Mouse (Mus musculus) adrenal gland, postnatal 10 days (tissue): ENCODE measurements around the gene Ajuba. TPM values are rescaled to one million over a fixed set of nuclear protein-coding genes. Genes with fewer than 3 reads are reported as not detected.

Experiments used
- DNase-seq: peaks from one replicate; pipeline ENCODE4 v3.0.0; 2021; ENCODE audit warnings: mixed read lengths
- microRNA-seq: library from miRNA; unstranded; fragments of <30 nt; microRNA quantifications from one replicate; pipeline ENCODE4 v1.2.0, GENCODE M21; 2021
- total RNA-seq, 2 experiments: library from RNA; stranded (reverse); gene quantifications; 2 replicates each; pipeline ENCODE4 v1.2.3; 2021

The Ajuba gene
- total RNA-seq, 2 experiments from 2014 or later: 18.9 to 20.7 TPM

DNA sequence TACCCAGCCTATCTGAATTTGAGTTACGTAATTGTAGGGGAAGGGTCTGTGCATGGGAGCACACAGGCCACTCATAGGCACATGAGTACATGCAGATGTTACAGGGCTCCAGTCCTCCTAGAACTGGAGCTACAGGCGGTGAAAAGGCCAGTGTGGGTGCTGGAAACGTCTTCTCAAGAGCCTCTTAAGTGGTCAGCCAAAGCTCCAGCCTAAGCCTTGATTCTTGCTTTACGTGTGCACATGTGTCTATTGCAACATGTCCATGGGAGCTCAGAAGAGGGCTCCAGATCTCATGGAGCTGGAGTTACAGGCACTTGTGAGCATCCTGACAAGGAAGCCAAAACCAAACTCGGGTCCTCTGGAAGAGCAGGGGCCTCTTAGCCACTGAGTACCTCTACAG, 32.7 kb downstream of the Ajuba start:
- no peak for DNase-seq

DNA sequence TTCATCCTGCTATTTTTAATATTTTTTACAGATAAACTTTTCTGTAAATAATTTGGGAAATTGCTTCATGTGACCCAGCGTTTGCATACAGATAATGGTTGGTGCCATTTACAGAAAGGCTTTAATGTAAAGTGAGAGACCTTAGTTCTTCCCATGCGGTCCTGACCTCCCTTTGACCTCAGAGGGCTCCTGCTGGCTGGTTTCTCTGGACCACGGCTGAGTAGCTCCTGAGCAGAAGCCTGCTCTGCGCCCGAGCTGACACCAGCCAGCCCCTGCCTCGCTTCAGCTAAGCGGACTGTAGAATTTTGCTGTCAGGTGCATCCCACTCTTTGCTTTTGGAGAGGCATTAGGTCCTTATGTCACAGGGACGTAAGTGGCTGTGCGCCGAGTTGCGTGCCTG, 36.6 kb downstream of the Ajuba start:
- no peak for DNase-seq

GRCm38 (mm10) chr14:54538580-54538979, 38.8 kb downstream of the Ajuba start:
- no peak for DNase-seq

- DNase-seq: peak; percentile 90
Measured at GRCm38 (mm10) chr14:54528446-54529111, 48.8 kb downstream of the Ajuba start.

- DNase-seq: no peak
Measured at GRCm38 (mm10) chr14:54528007-54528393, 49.4 kb downstream of the Ajuba start.

- DNase-seq: peak; percentile 33
Measured at GRCm38 (mm10) chr14:54527227-54528006, 49.9 kb downstream of the Ajuba start.

DNA sequence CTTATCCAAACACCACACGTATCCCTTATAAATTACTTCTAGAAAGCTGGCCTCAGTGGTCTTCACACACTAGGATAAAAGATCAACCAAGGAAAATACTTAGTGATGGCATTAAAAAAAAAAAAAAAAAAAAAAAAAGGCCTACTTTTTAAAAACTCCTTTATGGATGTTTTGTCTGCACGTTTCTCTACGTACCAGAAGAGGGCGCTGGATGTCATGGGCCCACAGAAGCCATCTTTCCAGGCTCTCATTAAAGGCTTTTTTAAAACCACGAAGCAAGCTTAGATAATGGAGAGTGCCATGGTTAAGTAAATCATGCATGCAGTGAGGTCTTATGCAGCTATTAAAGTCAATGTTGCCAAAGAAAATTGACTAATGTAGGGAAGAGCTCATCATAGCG, 53.8 kb downstream of the Ajuba start:
- DNase-seq: no peak

Small RNAs within 50 kb of the gene (microRNA-seq; reads per million reads assigned to microRNA genes)
- gene Mir686: not detected

Other genes starting within 250 kb of the Ajuba start
- gene Oxa1l, start 216.7 kb downstream of the Ajuba start, total RNA-seq: 100 to 1,000 TPM; 114 to 138 TPM
- gene Slc7a7, start 159.8 kb downstream of the Ajuba start, total RNA-seq: 1 to 10 TPM; 6.2 to 7.9 TPM
- gene Mrpl52, start 150.6 kb downstream of the Ajuba start, total RNA-seq: 100 to 1,000 TPM; 204 to 212 TPM
- gene Mmp14, start 145.9 kb downstream of the Ajuba start, total RNA-seq: 100 to 1,000 TPM; 127 to 128 TPM
- 10 to 100 TPM; 71.9 to 89.4 TPM for gene Lrp10, start 113.4 kb downstream of the Ajuba start, total RNA-seq
- under 1 TPM; 0.39 to 0.87 TPM for gene Rem2, start 101.5 kb downstream of the Ajuba start, total RNA-seq
- gene Prmt5, start 60.0 kb downstream of the Ajuba start, total RNA-seq: 10 to 100 TPM; 41.1 to 42.1 TPM
- gene Haus4, start 22.9 kb downstream of the Ajuba start, total RNA-seq: 10 to 100 TPM; 31.0 to 32.5 TPM
- 1 to 10 TPM; 4.9 to 6.9 TPM for gene 4931414P19Rik, start 28.4 kb upstream of the Ajuba start, total RNA-seq
- gene Psmb5, start 40.5 kb upstream of the Ajuba start, total RNA-seq: 100 to 1,000 TPM; 226 to 247 TPM
- gene Psmb11, start 43.9 kb upstream of the Ajuba start, total RNA-seq: not detected
- not detected for gene Gm17606, start 63.4 kb upstream of the Ajuba start, total RNA-seq
- 1 to 10 TPM; 1.7 to 2.5 TPM for gene Cdh24, start 63.8 kb upstream of the Ajuba start, total RNA-seq
- gene 1700123O20Rik, start 108.7 kb upstream of the Ajuba start, total RNA-seq: 10 to 100 TPM; 35.5 to 36.6 TPM
- gene Acin1, start 109.4 kb upstream of the Ajuba start, total RNA-seq: 100 to 1,000 TPM; 132 to 167 TPM
- not detected for gene Gm29776, start 121.3 kb upstream of the Ajuba start, total RNA-seq
- gene Cebpe, start 134.6 kb upstream of the Ajuba start, total RNA-seq: under 1 TPM; 0.57 to 0.70 TPM
- gene Slc7a8, start 204.4 kb upstream of the Ajuba start, total RNA-seq: 10 to 100 TPM; 29.4 to 30.6 TPM
- under 1 TPM in 1 of 2 experiments, not detected in 1; 0.87 TPM for gene Rnf212b, start 236.6 kb upstream of the Ajuba start, total RNA-seq